ENCODE assay signal across 10 mouse cellular contexts in genomic region chr2:102197332-102197731, GRCm38 (mm10). TPM values are rescaled to one million over a fixed set of nuclear protein-coding genes. Genes with fewer than 3 reads are reported as not detected.
DNase-seq lines count a peak whose midpoint lies in the region; ATAC-seq lines count a peak whose summit lies in the region.
"Had no signal": no experiment of that assay in that cellular context is flagged by ENCODE, and none has a peak within 500 bp of the region (broad histone marks: within the 10 kb centered on the region; RNA-seq: fewer than 3 reads in every experiment).

No protein-coding gene starts in this region.

- WGBS in heart, embryonic 12.5 days: 90% methylated on average over 1 of the region's 1 CpGs

- H3K27me3 ChIP-seq in heart, embryonic 12.5 days (replicated peaks): no peaks in the 10 kb centered on the region

- H3K4me1 ChIP-seq in heart, embryonic 12.5 days (replicated peaks): peaks cover 5% of the 10 kb centered on the region; the same call in 1 of the 2 replicates

- H3K27ac ChIP-seq in heart, embryonic 12.5 days (ENCODE audit: poor library complexity, severe bottlenecking): no peak overlapping the region
- H3K27ac ChIP-seq: hindbrain, embryonic 14.5 days had no signal

- ATAC-seq in heart, embryonic 12.5 days (ENCODE audit: insufficient number of reproducible peaks, low FRiP score): no peak

- no peaks in the 10 kb centered on the region for H3K9me3 ChIP-seq in heart, embryonic 12.5 days (replicated peaks)

- no peak overlapping the region for H3K4me2 ChIP-seq in heart, embryonic 12.5 days
- H3K4me2 ChIP-seq: hindbrain, embryonic 14.5 days had no signal

- no peaks in the 10 kb centered on the region for H3K36me3 ChIP-seq in heart, embryonic 12.5 days

- no peak overlapping the region for H3K4me3 ChIP-seq in heart, embryonic 12.5 days

- H3K9ac ChIP-seq in heart, embryonic 12.5 days: no peak overlapping the region
- H3K9ac ChIP-seq: hindbrain, embryonic 14.5 days had no signal

- peak; percentile 22 for DNase-seq in retina, adult 2 months (ENCODE audit: low read depth, low spot score)
- DNase-seq in retina, embryonic 14.5 days (ENCODE audit: low spot score): no peak
- peak; percentile 84 for DNase-seq in kidney, adult 11 months
- DNase-seq in kidney, postnatal 4 days: peak; percentile 50 to 66
- peak; percentile 11 for DNase-seq in yolk sac, embryonic 10.5 days (ENCODE audit: low spot score)
- DNase-seq in heart, postnatal 25 days (ENCODE audit: low spot score): no peak
- DNase-seq in ovary, postnatal 36 days (ENCODE audit: low spot score): no peak
- DNase-seq: lung, postnatal 14 days had no signal

- intact Hi-C loops in heart, postnatal 25 days (cut with DNase I): no loop called here

RNA-seq across cellular contexts. Expression of gene Ldlrad3, which starts 11.1 kb away (rescaled TPM):
- 1 to 10 TPM; 3.8 to 4.5 TPM for total RNA-seq in heart, postnatal 25 days (2021)
- polyA plus RNA-seq in heart, embryonic 12.5 days (2016; fragmentation: Nextera tagmentation; extraction: Ambion mirVana): 20.2 and 23.0 TPM in 2 replicates

Comparison
In these comparisons a context has a peak if more than half of its experiments do, and no peak if none do; other contexts are left out.
1. DNase-seq: peak in retina, adult 2 months (single experiment), kidney, adult 11 months (single experiment), kidney, postnatal 4 days (2 of 2) and yolk sac, embryonic 10.5 days (single experiment); none in retina, embryonic 14.5 days (single experiment), heart, postnatal 25 days (single experiment) and ovary, postnatal 36 days (single experiment).